Mouse (Mus musculus) kidney, postnatal 14 days (tissue): ENCODE measurements around the gene Ogt.

Experiments
- DNase-seq: peaks from one replicate; pipeline ENCODE4 v3.0.0; 2022; ENCODE audit warnings: mixed read lengths

The Ogt gene

DNA sequence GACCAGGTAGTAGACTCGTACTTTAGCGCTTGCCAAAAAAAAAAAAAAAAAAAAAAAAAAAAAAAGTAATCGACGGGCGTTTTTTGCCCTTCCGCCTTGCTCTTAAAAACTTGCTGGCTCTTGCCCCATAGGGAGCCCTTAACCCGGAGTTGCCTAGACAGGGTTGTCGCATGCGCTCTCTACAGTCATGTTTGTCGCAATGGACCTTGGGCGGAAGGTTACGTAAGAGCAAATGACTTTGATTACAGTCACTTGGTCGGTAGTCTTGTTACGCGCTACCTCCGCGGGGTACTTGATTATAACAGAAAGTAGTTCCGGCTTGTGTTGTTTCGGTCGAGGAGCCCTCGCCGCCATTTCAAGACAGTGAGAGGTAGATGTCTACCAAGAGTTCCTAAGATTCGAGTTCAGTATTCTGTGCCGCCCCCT, at the start of gene Ogt:
Gene Ogt (plus strand): TSS at position 320 of the 426 bp plus-strand sequence.
- peak; percentile 94 for DNase-seq

GRCm38 (mm10) chrX:101616183-101616582, 23.7 kb upstream of the Ogt start:
- no peak for DNase-seq

GRCm38 (mm10) chrX:101617889-101618288, 22.0 kb upstream of the Ogt start:
- DNase-seq, result no peak

DNA sequence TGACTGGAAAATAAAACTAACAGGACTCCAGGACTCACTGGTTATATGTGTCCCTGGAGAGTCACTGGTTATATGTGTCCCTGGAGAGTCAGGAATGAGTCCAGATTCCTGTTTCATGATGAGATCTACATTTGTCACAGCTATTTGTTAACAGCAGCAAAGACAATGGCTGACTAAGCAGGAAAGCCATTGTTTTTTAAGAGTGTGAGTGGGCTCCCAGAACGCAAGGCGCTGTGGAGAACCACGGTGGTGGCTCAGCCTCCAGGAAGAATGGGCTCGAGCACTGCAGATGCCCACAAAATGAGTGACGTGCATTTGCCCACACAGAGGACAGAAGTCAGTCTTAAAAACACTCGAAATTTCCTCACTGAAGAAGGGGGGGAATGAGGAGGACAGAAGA, 19.5 kb upstream of the Ogt start:
- peak; percentile 18 for DNase-seq

DNA sequence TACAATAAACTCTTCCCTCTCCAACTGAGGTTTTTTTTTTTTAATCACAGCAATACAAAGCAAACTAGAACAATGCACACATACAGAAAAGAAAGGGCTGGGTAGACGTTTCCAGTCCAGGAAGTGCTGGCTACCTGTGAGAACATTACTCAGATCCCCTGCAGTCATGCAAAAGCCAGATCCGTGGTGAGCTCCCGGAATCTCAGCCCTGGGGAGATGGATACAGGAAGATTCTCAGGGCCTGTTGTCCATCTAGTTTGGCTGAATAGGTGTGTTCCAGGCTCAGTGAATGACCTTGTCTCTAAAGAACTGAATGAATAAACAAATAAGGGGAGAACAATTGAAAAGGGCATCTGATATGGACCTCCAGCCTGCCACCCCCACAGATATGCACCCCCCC, 17.3 kb upstream of the Ogt start:
- DNase-seq, result no peak

- peak; percentile 25 for DNase-seq
Measured at GRCm38 (mm10) chrX:101636821-101637525, 2.9 kb upstream of the Ogt start.

DNA sequence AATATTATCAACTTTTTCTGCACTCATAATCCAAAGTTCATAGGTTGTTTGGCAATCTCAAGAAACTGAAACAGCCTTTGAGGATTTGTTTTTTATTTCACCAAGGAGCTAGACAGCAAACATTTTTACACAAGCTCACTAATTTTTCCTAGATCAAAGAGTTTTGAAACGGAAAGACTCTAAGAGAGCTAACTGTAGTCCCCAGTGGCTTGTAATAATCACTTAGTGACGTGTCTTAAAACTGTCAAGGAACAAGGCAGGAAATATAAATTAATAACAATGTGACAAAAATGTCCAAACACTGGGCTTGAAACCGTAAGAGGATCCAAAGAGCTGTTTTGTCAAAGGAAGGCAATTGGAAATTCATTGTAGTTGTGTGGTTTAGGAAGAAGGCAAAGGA, 1.0 kb upstream of the Ogt start:
- peak; percentile 3 for DNase-seq

GRCm38 (mm10) chrX:101639306-101639705, 554 bp upstream of the Ogt start:
- DNase-seq, result no peak

DNA sequence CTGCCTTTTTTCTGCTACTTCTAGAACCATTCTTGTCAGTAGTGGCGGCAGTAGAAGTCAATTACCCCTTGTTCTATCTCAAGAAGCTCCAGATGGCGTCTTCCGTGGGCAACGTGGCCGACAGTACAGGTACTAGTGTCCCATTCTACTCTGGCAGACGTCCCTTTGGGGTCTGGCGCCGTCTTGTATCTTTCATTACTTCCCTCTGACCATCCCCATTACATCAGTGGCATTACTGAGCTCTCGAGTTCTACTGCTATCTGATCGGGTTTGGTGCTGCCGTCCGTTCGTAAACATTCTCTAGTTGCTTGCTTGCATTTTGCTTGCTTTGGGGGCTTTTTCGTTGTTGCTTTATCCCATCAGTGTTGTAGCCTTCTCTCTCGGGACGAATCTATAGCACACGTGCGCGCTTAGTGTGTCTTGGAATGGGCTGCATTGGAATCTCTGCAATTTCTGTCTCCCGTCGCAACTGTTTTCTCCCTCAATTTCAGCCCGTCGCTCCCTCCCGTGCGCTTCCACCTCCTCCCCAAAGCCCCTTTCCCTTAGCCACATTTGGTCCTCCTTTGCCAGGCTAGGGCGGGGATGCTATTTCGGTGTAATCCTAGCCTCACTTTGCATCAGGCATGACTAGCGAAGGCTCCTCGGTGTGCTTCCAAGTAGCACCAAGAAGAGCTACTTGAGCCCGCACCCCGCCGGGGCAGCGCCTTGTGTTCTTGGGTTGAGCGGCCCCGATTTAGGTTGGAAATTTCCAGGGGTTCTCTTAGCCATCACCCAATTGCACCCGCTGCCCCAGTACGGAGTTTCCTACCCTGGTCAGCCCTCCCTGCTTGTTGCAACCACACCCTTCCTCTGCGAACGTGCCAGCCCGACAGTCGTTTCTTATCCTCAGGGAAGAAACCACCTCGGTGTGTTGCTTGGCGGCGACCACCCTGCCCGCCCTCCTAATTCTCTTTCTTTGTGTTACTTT, 617 bp downstream of the Ogt start:
- peak; percentile 41 for DNase-seq

- DNase-seq, result no peak
Measured at GRCm38 (mm10) chrX:101641161-101641530, 1.3 kb downstream of the Ogt start.

GRCm38 (mm10) chrX:101642091-101642490, 2.2 kb downstream of the Ogt start:
- no peak for DNase-seq

GRCm38 (mm10) chrX:101645286-101645685, 5.4 kb downstream of the Ogt start:
- peak; percentile 43 for DNase-seq

DNA sequence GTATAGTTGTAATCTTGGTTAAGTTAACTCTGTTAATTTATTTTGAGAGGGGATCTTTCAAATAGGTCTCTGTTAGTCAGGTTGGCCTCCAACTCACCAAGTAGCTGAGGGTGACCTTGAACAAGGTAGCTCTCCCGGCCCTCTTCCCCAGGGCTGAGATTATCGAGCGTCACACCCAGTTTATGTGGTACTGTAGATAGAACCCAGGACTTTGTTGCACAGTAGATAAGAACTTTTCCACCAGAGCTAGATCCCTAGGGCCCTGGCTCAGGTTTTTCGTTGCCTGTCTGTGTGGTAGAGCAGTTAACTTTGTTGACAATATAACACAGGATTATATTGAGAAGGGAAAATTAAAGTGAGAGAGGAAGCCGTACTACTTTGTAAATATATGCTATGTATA, 6.8 kb downstream of the Ogt start:
- DNase-seq, result no peak

DNA sequence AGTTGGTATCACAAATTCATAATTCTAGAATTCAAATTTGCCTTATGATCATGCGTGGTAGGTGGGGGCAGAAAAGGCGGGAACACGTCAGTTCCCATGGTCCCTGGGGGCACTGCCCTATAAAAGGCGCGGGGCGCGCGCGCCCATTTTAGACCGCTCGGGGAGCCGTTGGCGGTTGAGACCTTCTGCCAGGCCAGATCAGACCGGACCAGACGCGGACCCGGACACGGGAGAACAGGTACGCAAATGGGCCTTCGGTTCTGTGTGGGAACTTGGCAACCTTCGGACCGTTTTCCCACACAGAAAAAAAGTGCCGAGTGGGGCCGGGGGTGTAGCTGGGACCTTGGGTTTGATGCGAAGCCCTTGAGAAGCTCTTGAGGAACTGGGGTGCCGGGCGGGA, 55.8 kb downstream of the Ogt start:
- DNase-seq, result no peak

DNA sequence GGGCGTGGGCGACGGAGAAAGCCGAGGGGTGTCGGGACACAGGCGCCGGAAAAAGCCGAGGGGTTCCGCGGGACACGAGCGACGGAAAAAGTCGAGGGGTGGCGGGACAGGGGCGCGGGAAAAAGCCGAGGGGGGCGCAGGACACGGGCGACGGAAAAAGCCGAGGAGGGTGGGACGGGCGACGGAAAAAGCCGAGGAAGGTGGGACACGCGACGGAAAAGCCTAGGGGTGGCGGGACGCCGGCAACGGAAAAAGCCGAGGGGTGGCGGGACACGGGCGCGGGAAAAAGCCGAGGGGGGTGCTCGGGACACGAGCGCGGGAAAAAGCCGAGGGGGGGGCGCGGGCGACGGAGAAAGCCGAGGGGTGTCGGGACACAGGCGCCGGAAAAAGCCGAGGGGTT, 57.7 kb downstream of the Ogt start:
- no peak for DNase-seq

- DNase-seq, result no peak
Measured at GRCm38 (mm10) chrX:101698232-101698631, 58.4 kb downstream of the Ogt start.

GRCm38 (mm10) chrX:101705111-101705510, 65.3 kb downstream of the Ogt start:
- no peak for DNase-seq

DNA sequence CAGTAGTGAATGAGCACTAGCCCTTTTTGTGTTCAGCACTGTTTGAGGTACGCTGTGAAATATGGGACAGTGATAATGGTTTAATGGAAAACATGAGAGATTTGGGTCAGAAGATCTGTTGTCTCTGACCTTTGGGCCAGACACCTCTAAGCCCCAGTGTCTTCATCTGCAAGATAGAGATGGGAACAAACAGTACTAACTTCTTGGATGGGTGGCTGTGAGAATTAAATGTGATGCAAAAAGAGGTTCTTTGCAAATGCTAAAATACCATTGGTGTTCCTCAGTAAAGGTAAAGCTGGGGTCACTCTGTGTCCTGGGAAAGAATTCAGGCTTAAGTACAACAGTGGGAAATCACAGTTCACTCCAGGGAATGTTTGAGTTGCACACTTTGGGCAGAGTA, 80.5 kb downstream of the Ogt start:
- DNase-seq, result no peak

- DNase-seq, result no peak
Measured at GRCm38 (mm10) chrX:101730010-101730409, 90.2 kb downstream of the Ogt start.

- DNase-seq, result peak; percentile 2
Measured at GRCm38 (mm10) chrX:101732644-101733043, 92.8 kb downstream of the Ogt start.

GRCm38 (mm10) chrX:101733288-101733687, 93.4 kb downstream of the Ogt start:
- DNase-seq, result no peak

- DNase-seq, result peak; percentile 39
Measured at GRCm38 (mm10) chrX:101733828-101734319, 94.0 kb downstream of the Ogt start, which contains the start of gene Cxcr3. TSS of gene Cxcr3 (minus strand) at chrX:101734269.
